Mouse (Mus musculus) pancreas, adult 10 weeks (tissue): ENCODE data around the gene Malsu1. TPM values are rescaled to one million over a fixed set of nuclear protein-coding genes. Genes with fewer than 3 reads are reported as not detected.

Source experiments
- polyA plus RNA-seq: library from polyadenylated mRNA; stranded (reverse); fragments of 350-450 nt; fragmentation: Illumina TruSeq; extraction: RNeasy Lipid Tissue Mini Kit (QIAGEN cat#74804); gene quantifications from one replicate; pipeline ENCODE4 v1.2.3, GENCODE M21; 2015; ENCODE audit warnings: low read depth, low replicate concordance; ENCODE audit not compliant: insufficient read depth

The Malsu1 gene
- 8.7 TPM for polyA plus RNA-seq

DNA sequence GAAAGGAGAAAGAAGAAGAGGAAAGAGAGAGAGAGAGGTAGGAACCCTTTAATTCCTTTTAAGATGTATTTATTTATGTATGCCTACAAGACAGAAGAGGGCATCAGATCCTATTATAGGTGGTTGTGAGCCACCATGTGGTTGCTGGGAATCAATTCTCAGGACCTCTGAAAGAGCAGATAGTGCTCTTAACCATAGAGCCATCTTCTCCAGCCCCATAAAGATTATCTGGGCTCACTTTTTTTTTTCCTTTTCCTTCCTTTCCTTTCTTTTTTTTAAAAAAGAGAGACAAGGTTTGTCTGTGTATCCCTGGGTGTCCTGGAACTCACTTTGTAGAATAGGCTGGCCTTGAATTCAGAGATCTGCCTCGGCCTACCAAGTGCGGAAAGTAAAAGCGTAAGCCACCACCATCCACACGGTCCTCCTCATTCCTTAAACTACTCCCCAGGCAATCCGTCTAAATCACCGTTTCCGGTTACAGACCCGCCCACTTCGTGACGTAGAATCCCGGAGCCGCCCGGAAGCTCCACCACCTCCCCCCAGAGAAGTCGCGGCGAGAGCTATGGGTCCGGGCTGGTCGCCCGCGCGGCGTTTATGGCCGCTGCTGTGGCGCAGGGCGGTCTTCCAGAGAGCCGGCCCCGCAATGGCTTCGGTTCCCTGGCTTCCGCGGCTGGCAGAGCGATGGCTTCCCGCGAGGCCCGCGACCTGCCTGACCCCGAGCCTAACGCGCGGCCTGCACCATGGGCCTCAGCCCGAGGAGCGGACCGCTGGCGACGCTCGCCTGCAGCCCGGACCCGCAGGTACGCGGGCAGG, at the start of gene Malsu1:
Gene Malsu1 (plus strand): TSS at position 492 of the 813 bp plus-strand sequence.

DNA sequence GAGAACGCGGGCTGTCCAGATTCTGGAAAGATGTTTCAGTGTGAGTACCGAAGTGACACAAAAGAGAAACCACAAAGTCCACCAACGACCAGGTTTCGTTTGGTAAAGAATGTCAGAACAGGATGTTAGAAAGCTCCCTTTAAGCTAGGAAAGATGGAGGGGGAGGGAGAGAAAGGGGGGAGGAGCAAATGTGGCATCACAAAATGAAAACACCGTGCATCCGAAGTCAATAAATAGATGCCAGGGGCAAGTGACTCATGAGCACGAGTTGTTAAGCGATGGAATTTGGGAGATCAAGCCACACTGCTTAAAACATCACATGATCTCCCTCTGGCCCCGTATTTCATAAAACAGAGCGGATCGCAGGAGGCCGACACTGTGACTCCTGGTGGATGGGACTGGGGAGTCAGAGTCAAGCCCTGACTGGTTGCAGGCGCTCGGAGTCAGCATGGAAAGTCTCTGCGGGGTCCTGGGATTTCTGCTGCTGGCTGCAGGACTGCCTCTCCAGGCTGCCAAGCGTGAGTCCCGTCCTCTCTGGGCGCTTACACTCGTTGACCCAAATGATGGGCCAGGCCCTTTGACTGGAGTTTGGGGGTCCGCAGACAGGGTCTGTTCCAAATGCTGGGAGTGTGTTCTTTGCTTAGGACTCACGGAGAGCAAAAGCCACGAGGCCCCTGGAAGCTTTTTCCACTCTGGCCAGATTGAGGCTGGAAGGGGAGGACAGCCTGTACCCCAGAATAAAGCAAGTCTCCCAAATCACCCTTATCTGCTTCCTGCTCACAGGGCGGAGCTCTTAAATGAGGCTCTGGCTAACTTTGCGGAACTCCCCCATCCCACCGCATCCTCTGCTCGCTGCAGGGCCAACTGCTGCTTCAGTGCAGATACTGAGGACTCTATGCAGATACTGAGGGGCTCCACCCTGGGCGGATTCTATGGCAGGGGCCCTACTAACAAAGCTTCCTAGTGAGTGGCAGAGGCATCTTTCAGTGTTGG, 37.0 kb upstream of the Malsu1 start, which contains the start of gene Gpnmb:
Gene Gpnmb (plus strand): TSS at position 272 of the 993 bp plus-strand sequence.

Other genes with a start within 250 kb of the Malsu1 start
- gene Tmem176a, start 232.9 kb upstream of the Malsu1 start, polyA plus RNA-seq, result 37.5 TPM
- gene Tmem176b, start 232.3 kb upstream of the Malsu1 start, polyA plus RNA-seq, result 73.9 TPM
- not detected for gene Aoc1, start 200.9 kb upstream of the Malsu1 start, polyA plus RNA-seq
- not detected for gene 1600015I10Rik, start 143.9 kb upstream of the Malsu1 start, polyA plus RNA-seq
- gene Doxl2, start 98.8 kb upstream of the Malsu1 start, polyA plus RNA-seq, result not detected
- not detected for gene Svs1, start 86.9 kb upstream of the Malsu1 start, polyA plus RNA-seq
- gene Gpnmb, start 37.2 kb upstream of the Malsu1 start, polyA plus RNA-seq, result 1.5 TPM
- not detected for gene Igf2bp3, start 141.2 kb downstream of the Malsu1 start, polyA plus RNA-seq
- 23.4 TPM for gene Tra2a, start 190.2 kb downstream of the Malsu1 start, polyA plus RNA-seq
- gene Ccdc126, start 245.5 kb downstream of the Malsu1 start, polyA plus RNA-seq, result 0.57 TPM